Mouse (Mus musculus) cortical plate, adult 2 months (tissue): ENCODE results near the gene Gnb1.

Experiments used
- CTCF ChIP-seq: fragments of 200-500 bp; IDR thresholded peaks from 2 replicates; pipeline ENCODE4 v1.5.1; 2011; ENCODE audit warnings: mild to moderate bottlenecking, control low read depth, low read length; ENCODE audit not compliant: insufficient read depth; ENCODE audit errors: extremely low read depth
- POLR2A ChIP-seq: fragments of 200-500 bp; IDR thresholded peaks from 2 replicates; pipeline ENCODE4 v1.6.1; 2011; ENCODE audit warnings: mild to moderate bottlenecking, low read length, control low read depth; ENCODE audit not compliant: insufficient read depth; ENCODE audit errors: extremely low read depth

DNA sequence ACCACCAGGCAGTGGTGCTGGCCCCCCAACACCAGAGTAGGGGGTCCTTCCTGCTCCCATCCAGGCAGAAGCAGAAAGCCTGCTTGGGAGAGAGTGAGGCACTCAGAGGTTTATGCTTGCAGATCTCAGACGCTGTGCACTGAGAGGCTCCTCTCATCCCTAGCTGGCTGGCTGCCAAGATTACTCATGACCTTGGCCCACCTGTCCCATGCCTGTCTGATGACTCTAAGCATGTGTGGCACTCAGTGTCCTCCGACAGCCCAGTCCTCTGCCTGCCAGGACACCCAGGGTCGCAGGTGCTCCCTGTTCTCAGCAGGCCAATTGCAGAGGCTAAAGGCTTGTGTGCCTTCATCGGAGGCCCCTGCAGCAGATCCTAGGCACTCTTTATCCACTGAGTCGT, 17.8 kb upstream of the Gnb1 start:
- TF ChIP-seq CTCF = no peak
- no peak for TF ChIP-seq POLR2A
